Mouse (Mus musculus): ENCODE measurements around the gene Cd6.

Cd6 gene

GRCm38 (mm10) chr19:10799155-10799554 lies 30.7 kb downstream of the Cd6 start:
- DNase-seq, result no peak

GRCm38 (mm10) chr19:10798576-10798975 lies 31.3 kb downstream of the Cd6 start:
- DNase-seq, result no peak

- no peak for DNase-seq
Observed at GRCm38 (mm10) chr19:10794916-10795315, 34.9 kb downstream of the Cd6 start.

GRCm38 (mm10) chr19:10793044-10793443 lies 36.8 kb downstream of the Cd6 start:
- no peak for DNase-seq

GRCm38 (mm10) chr19:10790323-10790722 lies 39.5 kb downstream of the Cd6 start:
- DNase-seq, result no peak

GRCm38 (mm10) chr19:10788242-10788641 lies 41.6 kb downstream of the Cd6 start:
- DNase-seq, result no peak

GRCm38 (mm10) chr19:10787406-10787805 lies 42.5 kb downstream of the Cd6 start:
- DNase-seq, result no peak

GRCm38 (mm10) chr19:10786753-10787152 lies 43.1 kb downstream of the Cd6 start:
- DNase-seq, result no peak

GRCm38 (mm10) chr19:10784796-10785459 lies 44.9 kb downstream of the Cd6 start:
- no peak for DNase-seq

GRCm38 (mm10) chr19:10784061-10784460 lies 45.8 kb downstream of the Cd6 start:
- no peak for DNase-seq

GRCm38 (mm10) chr19:10783168-10783567 lies 46.7 kb downstream of the Cd6 start:
- DNase-seq, result no peak

- DNase-seq, result no peak
Observed at GRCm38 (mm10) chr19:10781641-10782040, 48.2 kb downstream of the Cd6 start.

GRCm38 (mm10) chr19:10776906-10777305 lies 53.0 kb downstream of the Cd6 start:
- no peak for DNase-seq

GRCm38 (mm10) chr19:10774141-10774540 lies 55.7 kb downstream of the Cd6 start:
- no peak for DNase-seq

GRCm38 (mm10) chr19:10773384-10773783 lies 56.5 kb downstream of the Cd6 start:
- no peak for DNase-seq

GRCm38 (mm10) chr19:10772866-10773265 lies 57.0 kb downstream of the Cd6 start:
- DNase-seq, result no peak

GRCm38 (mm10) chr19:10771995-10772394 lies 57.9 kb downstream of the Cd6 start:
- no peak for DNase-seq

GRCm38 (mm10) chr19:10769429-10770195 lies 60.2 kb downstream of the Cd6 start:
- peak in 1 of 2 experiments; percentile 32 for DNase-seq

- DNase-seq, result no peak
Observed at GRCm38 (mm10) chr19:10768694-10769428, 61.0 kb downstream of the Cd6 start.

- no peak for DNase-seq
Observed at GRCm38 (mm10) chr19:10767631-10768030, 62.2 kb downstream of the Cd6 start.

- DNase-seq, result no peak
Observed at GRCm38 (mm10) chr19:10763381-10764031, 66.4 kb downstream of the Cd6 start.

GRCm38 (mm10) chr19:10762468-10762867 lies 67.4 kb downstream of the Cd6 start:
- DNase-seq, result no peak

GRCm38 (mm10) chr19:10761794-10762415 lies 68.0 kb downstream of the Cd6 start:
- no peak for DNase-seq
